Mouse (Mus musculus): ENCODE results near the gene AB124611. TPM values are rescaled to one million over a fixed set of nuclear protein-coding genes. Genes with fewer than 3 reads are reported as not detected.
"Not testable (repeated sequence)": the region's sequence is repeated elsewhere in the genome, so short reads cannot be mapped to it uniquely, and the experiment has no call there.

Gene AB124611
- polyA plus RNA-seq, 1 experiment from 2014 or later, result 4.7 TPM

GRCm38 (mm10) chr9:21575253-21575652 lies 49.3 kb downstream of the AB124611 start:
- no peaks in the 10 kb centered on the region for H3K4me1 ChIP-seq
- no peak overlapping the region for H3K4me3 ChIP-seq
- no peak overlapping the region for H3K27ac ChIP-seq (replicated peaks)
- H3K27me3 ChIP-seq (replicated peaks; ENCODE audit: low read depth, poor library complexity, severe bottlenecking), result no peaks in the 10 kb centered on the region
- 96% methylated on average over 10 of the region's 10 CpGs for WGBS
- no peaks in the 10 kb centered on the region for H3K9me3 ChIP-seq
- H3K36me3 ChIP-seq (replicated peaks), result peaks cover 99% of the 10 kb centered on the region
- DNase-seq (ENCODE audit: low spot score), result no peak

GRCm38 (mm10) chr9:21576286-21576685 lies 50.3 kb downstream of the AB124611 start:
- WGBS, result 89% methylated on average over 1 of the region's 1 CpGs
- H3K36me3 ChIP-seq (replicated peaks), result peaks cover 99% of the 10 kb centered on the region
- no peak for DNase-seq (ENCODE audit: low spot score)

GRCm38 (mm10) chr9:21578226-21578625 lies 52.2 kb downstream of the AB124611 start:
- Histone ChIP-seq H3K36me3 (replicated peaks) (peaks cover 99% of the 10 kb centered on the region), H3K4me1 (no peaks in the 10 kb centered on the region), H3K27ac (replicated peaks) (no peak overlapping the region), H3K27me3 (replicated peaks; ENCODE audit: low read depth, poor library complexity, severe bottlenecking) (no peaks in the 10 kb centered on the region), H3K9me3 (no peaks in the 10 kb centered on the region), H3K4me3 (no peak overlapping the region)
- 77% methylated on average over 3 of the region's 3 CpGs for WGBS
- no peak for DNase-seq (ENCODE audit: low spot score)

More at GRCm38 (mm10) chr9:21576286-21576685, 50.3 kb downstream of the AB124611 start:
- H3K9me3 ChIP-seq, result no peaks in the 10 kb centered on the region
- H3K27ac ChIP-seq (replicated peaks), result no peak overlapping the region
- H3K4me3 ChIP-seq, result no peak overlapping the region
- no peaks in the 10 kb centered on the region for H3K4me1 ChIP-seq
- H3K27me3 ChIP-seq (replicated peaks; ENCODE audit: low read depth, poor library complexity, severe bottlenecking), result no peaks in the 10 kb centered on the region

GRCm38 (mm10) chr9:21585401-21585800 lies 59.4 kb downstream of the AB124611 start:
- Histone ChIP-seq H3K4me1 (no peaks in the 10 kb centered on the region), H3K36me3 (replicated peaks) (peaks cover 100% of the 10 kb centered on the region), H3K27me3 (replicated peaks; ENCODE audit: low read depth, poor library complexity, severe bottlenecking) (no peaks in the 10 kb centered on the region), H3K9me3 (no peaks in the 10 kb centered on the region), H3K27ac (replicated peaks) (no peak overlapping the region), H3K4me3 (no peak overlapping the region)
- 93% methylated on average over 1 of the region's 1 CpGs for WGBS
- no peak for DNase-seq (ENCODE audit: low spot score)

- DNase-seq (ENCODE audit: low spot score), result no peak
- 90% methylated on average over 23 of the region's 23 CpGs for WGBS
- Histone ChIP-seq H3K9me3 (no peaks in the 10 kb centered on the region), H3K4me1 (peaks cover 16% of the 10 kb centered on the region), H3K36me3 (replicated peaks) (peaks cover 87% of the 10 kb centered on the region), H3K4me3 (no peak overlapping the region), H3K27me3 (replicated peaks; ENCODE audit: low read depth, poor library complexity, severe bottlenecking) (no peaks in the 10 kb centered on the region), H3K27ac (replicated peaks) (no peak overlapping the region)
Observed at GRCm38 (mm10) chr9:21587678-21588349, 61.8 kb downstream of the AB124611 start.

- Histone ChIP-seq H3K27me3 (replicated peaks; ENCODE audit: low read depth, poor library complexity, severe bottlenecking) (no peaks in the 10 kb centered on the region), H3K36me3 (replicated peaks) (peaks cover 81% of the 10 kb centered on the region)
Observed at GRCm38 (mm10) chr9:21588350-21588749, 62.4 kb downstream of the AB124611 start.

GRCm38 (mm10) chr9:21589538-21589937 lies 63.6 kb downstream of the AB124611 start:
- no peak for DNase-seq (ENCODE audit: low spot score)
- Histone ChIP-seq H3K27ac (replicated peaks) (no peak overlapping the region), H3K4me3 (0 out of 2 replicates have a peak overlapping the region, but pooled peaks have one; percentile 11), H3K27me3 (replicated peaks; ENCODE audit: low read depth, poor library complexity, severe bottlenecking) (no peaks in the 10 kb centered on the region), H3K4me1 (peaks cover 29% of the 10 kb centered on the region), H3K36me3 (replicated peaks) (peaks cover 69% of the 10 kb centered on the region), H3K9me3 (no peaks in the 10 kb centered on the region)
- 92% methylated on average over 5 of the region's 5 CpGs for WGBS

More at GRCm38 (mm10) chr9:21588350-21588749, 62.4 kb downstream of the AB124611 start:
- Histone ChIP-seq H3K4me3 (no peak overlapping the region), H3K9me3 (no peaks in the 10 kb centered on the region), H3K4me1 (peaks cover 18% of the 10 kb centered on the region), H3K27ac (replicated peaks) (no peak overlapping the region)
- no peak for DNase-seq (ENCODE audit: low spot score)
- 93% methylated on average over 8 of the region's 8 CpGs for WGBS

- Histone ChIP-seq H3K4me1 (peaks cover 29% of the 10 kb centered on the region), H3K9me3 (no peaks in the 10 kb centered on the region), H3K36me3 (replicated peaks) (peaks cover 69% of the 10 kb centered on the region), H3K27me3 (replicated peaks; ENCODE audit: low read depth, poor library complexity, severe bottlenecking) (no peaks in the 10 kb centered on the region), H3K27ac (replicated peaks) (0 out of 2 replicates have a peak overlapping the region, but pooled peaks have one; percentile 88), H3K4me3 (peak overlapping the region; percentile 91)
- no peak for DNase-seq (ENCODE audit: low spot score)
- WGBS, result 87% methylated on average over 6 of the region's 6 CpGs
Observed at GRCm38 (mm10) chr9:21591127-21591830, 65.3 kb downstream of the AB124611 start.

- Histone ChIP-seq H3K27ac (replicated peaks) (peak overlapping the region; percentile 88), H3K4me1 (peaks cover 29% of the 10 kb centered on the region), H3K9me3 (no peaks in the 10 kb centered on the region), H3K36me3 (replicated peaks) (peaks cover 68% of the 10 kb centered on the region), H3K4me3 (peak overlapping the region; percentile 91), H3K27me3 (replicated peaks; ENCODE audit: low read depth, poor library complexity, severe bottlenecking) (no peaks in the 10 kb centered on the region)
- WGBS, result 21% methylated on average over 17 of the region's 17 CpGs
- no peak for DNase-seq (ENCODE audit: low spot score)
Observed at GRCm38 (mm10) chr9:21591831-21592702, 66.1 kb downstream of the AB124611 start.

GRCm38 (mm10) chr9:21592703-21593121 lies 66.7 kb downstream of the AB124611 start, which contains the start of the genes Timm29 and Yipf2:
Gene Timm29, plus strand, starts transcription at chr9:21592722.
Gene Yipf2, minus strand, starts transcription at chr9:21592828.
- Histone ChIP-seq H3K9me3 (no peaks in the 10 kb centered on the region), H3K36me3 (replicated peaks) (peaks cover 61% of the 10 kb centered on the region), H3K4me1 (peaks cover 29% of the 10 kb centered on the region), H3K4me3 (peak within 1 kb of the TSS; percentile 91), H3K27ac (replicated peaks) (peak within 1 kb of the TSS; percentile 88), H3K27me3 (replicated peaks; ENCODE audit: low read depth, poor library complexity, severe bottlenecking) (no peaks in the 10 kb centered on the region)
- 0% methylated on average over 30 of the region's 30 CpGs for WGBS
- peak; percentile 92 for DNase-seq (ENCODE audit: low spot score)

GRCm38 (mm10) chr9:21593122-21593721 lies 67.2 kb downstream of the AB124611 start:
- no peak for DNase-seq (ENCODE audit: low spot score)
- Histone ChIP-seq H3K4me1 (peaks cover 29% of the 10 kb centered on the region), H3K36me3 (replicated peaks) (peaks cover 56% of the 10 kb centered on the region), H3K4me3 (peak overlapping the region; percentile 91), H3K9me3 (no peaks in the 10 kb centered on the region), H3K27me3 (replicated peaks; ENCODE audit: low read depth, poor library complexity, severe bottlenecking) (no peaks in the 10 kb centered on the region), H3K27ac (replicated peaks) (peak overlapping the region; percentile 88)
- 2% methylated on average over 69 of the region's 69 CpGs for WGBS

- not testable (repeated sequence) for H3K27me3 ChIP-seq (replicated peaks; ENCODE audit: low read depth, poor library complexity, severe bottlenecking); H3K27ac ChIP-seq (replicated peaks); H3K9me3 ChIP-seq; DNase-seq (ENCODE audit: low spot score)
- Histone ChIP-seq H3K4me1 (peaks cover 29% of the 10 kb centered on the region), H3K4me3 (peak overlapping the region; percentile 91), H3K36me3 (replicated peaks) (peaks cover 45% of the 10 kb centered on the region)
- 91% methylated on average over 8 of the region's 8 CpGs for WGBS
Observed at GRCm38 (mm10) chr9:21594350-21594749, 68.4 kb downstream of the AB124611 start.
